Mouse (Mus musculus) urinary bladder, postnatal 36 days (tissue): ENCODE results near the gene Zfp683.

Experiments
- DNase-seq, 2 experiments: peaks; one replicate each; pipeline ENCODE4 v3.0.0; 2022; ENCODE audit warnings: low spot score in 2 of 2, mixed read lengths in 1 of 2

Gene Zfp683

DNA sequence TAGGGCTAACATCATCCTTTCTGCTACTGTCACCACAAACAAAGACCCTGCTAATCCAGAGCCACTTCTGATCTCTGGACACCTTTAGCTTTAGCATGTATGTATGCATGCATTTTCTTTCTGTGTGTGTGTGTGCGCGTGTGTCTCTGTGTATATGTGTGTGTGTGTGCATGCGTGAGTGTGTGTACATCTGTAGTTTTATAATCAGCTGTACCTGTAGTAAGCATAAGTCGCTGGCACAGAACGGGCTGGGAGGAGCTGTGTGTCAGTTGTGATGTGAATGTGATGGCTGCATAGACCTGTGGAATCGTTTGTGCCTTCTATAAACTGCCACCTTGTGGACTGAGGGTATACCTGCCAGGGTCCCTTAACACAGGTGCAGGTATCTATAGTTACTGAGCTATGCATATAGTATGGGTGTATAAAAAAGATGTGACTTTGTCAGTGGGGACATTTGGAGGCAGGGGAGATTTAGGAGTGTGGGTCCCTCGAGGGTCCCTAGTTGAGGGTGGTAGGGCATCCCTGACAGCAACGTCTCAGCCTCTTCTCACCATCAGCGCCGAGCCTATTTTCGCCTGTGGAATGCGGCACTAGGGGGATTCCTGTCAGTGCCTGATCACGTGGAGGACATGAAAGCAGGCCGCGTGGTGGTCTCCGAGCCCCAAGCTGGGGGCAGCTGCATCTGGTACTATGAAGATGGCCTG lies 37.0 kb downstream of the Zfp683 start:
- no peak for DNase-seq

DNA sequence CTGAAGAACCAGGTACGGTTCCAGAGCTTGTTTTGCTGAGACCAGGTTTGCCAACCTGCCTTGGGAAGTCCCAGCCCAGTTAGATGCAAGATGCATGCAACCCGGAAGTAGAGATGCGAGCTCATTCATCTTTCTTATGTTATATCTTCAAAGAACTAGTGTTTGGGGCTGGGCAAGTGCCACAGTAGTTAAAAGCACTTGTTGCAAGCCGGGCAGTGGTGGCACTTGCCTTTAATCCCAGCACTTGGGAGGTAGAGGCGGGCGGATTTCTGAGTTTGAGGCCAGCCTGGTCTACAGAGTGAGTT lies 37.5 kb downstream of the Zfp683 start:
- no peak for DNase-seq

- DNase-seq: peak; percentile 36 to 45
Measured at GRCm38 (mm10) chr4:134092382-134093288, 39.0 kb downstream of the Zfp683 start.

DNA sequence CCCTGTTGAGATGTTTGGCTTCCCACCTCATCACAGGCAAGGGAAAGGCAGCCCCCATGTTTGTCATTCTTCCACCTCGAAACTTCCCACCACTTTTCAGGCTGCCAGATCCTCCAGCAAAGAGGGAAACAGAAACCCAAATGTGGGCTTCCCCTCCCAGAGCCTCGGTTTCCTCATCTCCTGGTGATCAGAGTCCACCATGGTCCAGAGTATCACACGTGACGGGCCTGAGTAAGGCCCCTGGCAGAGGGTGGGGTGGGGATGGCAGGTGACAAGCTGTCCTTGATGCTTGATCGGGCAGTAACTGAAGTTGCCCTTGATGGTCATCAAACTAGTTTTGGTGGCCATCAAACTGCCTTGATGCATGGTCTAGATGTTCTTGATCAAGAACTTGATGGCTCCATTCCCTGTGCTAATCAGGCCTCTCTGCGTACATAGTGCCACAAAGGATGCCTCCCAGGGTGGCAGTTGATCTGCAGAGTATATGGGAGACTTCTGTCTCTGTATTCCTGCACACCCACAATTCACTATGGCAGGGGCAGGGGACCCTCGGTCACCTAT lies 40.4 kb downstream of the Zfp683 start:
- DNase-seq: no peak

GRCm38 (mm10) chr4:134094923-134095547 lies 41.4 kb downstream of the Zfp683 start, which contains the start of gene Cd52:
TSS of gene Cd52 (minus strand) at chr4:134095082.
- no peak for DNase-seq

- DNase-seq: no peak
Measured at GRCm38 (mm10) chr4:134096120-134096519, 42.5 kb downstream of the Zfp683 start.

- no peak for DNase-seq
Measured at GRCm38 (mm10) chr4:134097015-134097608, 43.5 kb downstream of the Zfp683 start.

DNA sequence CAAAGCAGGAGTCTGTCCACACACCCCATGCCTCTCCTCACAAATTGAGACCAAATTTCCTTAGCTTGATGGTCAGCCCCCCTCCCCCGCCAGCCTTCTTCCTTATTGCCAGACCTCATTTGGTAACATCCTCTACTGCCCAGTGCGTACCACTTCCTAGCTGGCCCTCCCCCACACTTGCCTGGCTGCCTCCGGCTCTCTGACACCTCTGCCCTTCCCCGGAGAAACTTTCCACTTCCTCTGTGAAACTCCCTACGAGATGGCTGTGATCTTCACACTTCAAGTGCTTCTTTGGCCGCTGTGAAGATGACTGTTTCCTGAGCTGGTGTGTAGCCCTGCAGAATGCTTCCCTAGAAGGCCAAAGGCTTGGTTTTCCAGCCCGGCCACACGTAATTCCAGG lies 45.0 kb downstream of the Zfp683 start:
- no peak for DNase-seq

- no peak for DNase-seq
Measured at GRCm38 (mm10) chr4:134100245-134100644, 46.6 kb downstream of the Zfp683 start.

DNA sequence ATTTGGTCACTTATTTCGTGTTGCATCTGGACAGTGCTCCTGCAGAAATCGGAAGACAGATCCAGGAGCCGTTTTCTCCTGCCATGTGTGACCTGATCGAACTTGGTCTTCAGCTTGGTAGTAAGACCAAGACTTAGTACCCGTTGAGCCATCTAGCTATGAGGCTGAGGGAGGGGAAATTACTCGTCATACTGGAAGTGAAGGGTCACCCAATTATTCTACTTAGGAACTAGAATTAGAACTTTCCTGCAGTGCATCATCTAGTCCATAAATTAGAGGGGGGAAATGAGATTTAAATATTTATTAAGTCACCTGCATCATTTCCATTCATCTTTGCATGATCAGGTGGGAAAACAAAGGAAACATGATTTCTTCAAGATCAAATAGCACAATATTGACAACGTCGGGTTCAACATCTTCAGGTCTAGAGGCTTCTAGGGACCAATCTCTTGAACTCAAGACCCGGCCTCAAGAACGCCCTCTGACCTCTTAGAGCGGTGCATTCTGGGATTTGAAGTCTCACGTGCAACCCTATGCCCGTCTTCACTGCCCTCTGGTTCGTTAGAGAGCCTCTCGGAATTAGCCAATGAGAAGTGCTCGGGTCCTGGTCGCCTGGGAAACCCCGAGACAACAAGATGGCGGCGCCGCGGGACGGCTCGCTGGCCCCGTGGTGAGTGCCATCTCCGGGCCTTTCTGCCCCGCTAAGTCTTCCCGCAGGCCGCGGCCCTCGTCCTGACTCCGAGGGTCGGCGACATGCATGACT lies 48.5 kb downstream of the Zfp683 start, which contains the start of gene Ubxn11:
TSS of gene Ubxn11 (plus strand) at position 592 of the 763 bp plus-strand sequence.
- peak; percentile 62 to 84 for DNase-seq

GRCm38 (mm10) chr4:134102742-134103119 lies 49.1 kb downstream of the Zfp683 start:
- DNase-seq: no peak

GRCm38 (mm10) chr4:134106105-134106504 lies 52.5 kb downstream of the Zfp683 start:
- no peak for DNase-seq

- no peak for DNase-seq
Measured at GRCm38 (mm10) chr4:134107730-134108129, 54.1 kb downstream of the Zfp683 start.

DNA sequence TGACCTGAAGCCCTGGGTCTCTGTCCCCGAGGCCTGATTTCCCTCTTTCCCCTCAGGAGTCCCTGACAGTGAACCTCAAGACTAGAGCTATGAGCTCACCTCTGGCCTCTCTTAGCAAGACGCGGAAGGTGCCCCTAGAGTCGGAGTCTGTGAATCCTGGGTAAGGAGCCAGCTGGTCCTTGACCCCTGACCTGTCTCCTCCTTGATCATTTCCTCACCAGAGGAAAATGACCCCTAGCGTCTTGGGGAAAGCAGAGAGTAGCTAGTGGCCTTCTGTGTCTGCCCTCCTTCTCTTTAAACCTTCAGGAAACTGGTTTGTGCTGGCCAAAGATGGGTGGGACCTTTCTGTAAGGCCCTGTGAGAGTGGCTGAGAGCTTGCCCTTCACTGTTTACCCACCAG lies 54.6 kb downstream of the Zfp683 start:
- no peak for DNase-seq
